Mouse (Mus musculus) spleen, adult 2 months (tissue): ENCODE measurements around the gene Vax2.

Source experiments
- CTCF ChIP-seq: fragments of 200-500 bp; IDR thresholded peaks from 2 replicates; pipeline ENCODE4 v1.5.1; 2011; ENCODE audit warnings: mild to moderate bottlenecking, inconsistent platforms; ENCODE audit not compliant: insufficient read depth, insufficient read length, insufficient replicate concordance; ENCODE audit errors: extremely low read depth
- POLR2A ChIP-seq: fragments of 200-500 bp; IDR thresholded peaks from 2 replicates; pipeline ENCODE4 v1.6.1; 2011; ENCODE audit warnings: low read depth, low read length, inconsistent platforms

GRCm38 (mm10) chr6:83697932-83698331, 13.1 kb upstream of the Vax2 start:
- TF ChIP-seq POLR2A = no peak
- no peak for TF ChIP-seq CTCF
